Comparison of ENCODE assay signal across 9 mouse cellular contexts in genomic region chr11:97532354-97532753, GRCm38 (mm10). TPM values are rescaled to one million over a fixed set of nuclear protein-coding genes. Genes with fewer than 3 reads are reported as not detected.
DNase-seq lines count a peak whose midpoint lies in the region; ATAC-seq and TF ChIP-seq lines count a peak whose summit lies in the region.
"Had no signal": no experiment of that assay in that cellular context is flagged by ENCODE, and none has a peak within 500 bp of the region (broad histone marks: within the 10 kb centered on the region; RNA-seq: fewer than 3 reads in every experiment).

No protein-coding gene starts in this region.

- H3K27ac ChIP-seq in kidney, embryonic 15.5 days, result no peak overlapping the region
- H3K27ac ChIP-seq in cerebellum, adult 2 months (ENCODE audit: insufficient read depth, low read length), result peak overlapping the region; percentile 89
- no peak overlapping the region for H3K27ac ChIP-seq in hindbrain, embryonic 13.5 days
- H3K27ac ChIP-seq in gastrocnemius, adult 2 months, result no peak overlapping the region

- no peak for ATAC-seq in kidney, embryonic 15.5 days (replicated peaks; ENCODE audit: low FRiP score)
- ATAC-seq in hindbrain, embryonic 13.5 days (ENCODE audit: low FRiP score), result no peak

- no peaks in the 10 kb centered on the region for H3K9me3 ChIP-seq in kidney, embryonic 15.5 days (replicated peaks)
- H3K9me3 ChIP-seq in hindbrain, embryonic 13.5 days, result no peaks in the 10 kb centered on the region

- no peak for TF ChIP-seq CTCF in cerebellum, adult 2 months (IDR thresholded peaks at IDR 0.05; ENCODE audit: borderline replicate concordance, insufficient read depth, low read depth, low read length)
- TF ChIP-seq CTCF in gastrocnemius, adult 2 months (IDR thresholded peaks at IDR 0.05), result no peak

- 18% methylated on average over 8 of the region's 8 CpGs for WGBS in kidney, embryonic 15.5 days
- 9% methylated on average over 8 of the region's 8 CpGs for WGBS in cerebellum, adult 2 months
- WGBS in hindbrain, embryonic 13.5 days, result 20% methylated on average over 8 of the region's 8 CpGs

- no peak overlapping the region for H3K9ac ChIP-seq in kidney, embryonic 15.5 days
- 0 out of 2 replicates have a peak overlapping the region, but pooled peaks have one; percentile 60 for H3K9ac ChIP-seq in hindbrain, embryonic 13.5 days

- no peak for TF ChIP-seq POLR2A in cerebellum, adult 2 months (IDR thresholded peaks at IDR 0.05; ENCODE audit: borderline replicate concordance, insufficient read depth, low read length)

- H3K4me2 ChIP-seq in kidney, embryonic 15.5 days, result peak overlapping the region; percentile 87
- peak overlapping the region; percentile 64 for H3K4me2 ChIP-seq in hindbrain, embryonic 13.5 days

- H3K27me3 ChIP-seq in kidney, embryonic 15.5 days, result peaks cover 67% of the 10 kb centered on the region
- H3K27me3 ChIP-seq in cerebellum, adult 2 months (ENCODE audit: control insufficient read depth, insufficient read depth, low read length), result no peaks in the 10 kb centered on the region
- peaks cover 69% of the 10 kb centered on the region for H3K27me3 ChIP-seq in hindbrain, embryonic 13.5 days

- H3K36me3 ChIP-seq in kidney, embryonic 15.5 days, result no peaks in the 10 kb centered on the region
- H3K36me3 ChIP-seq in hindbrain, embryonic 13.5 days, result peaks cover 65% of the 10 kb centered on the region

- H3K4me3 ChIP-seq in kidney, embryonic 15.5 days (replicated peaks), result no peak overlapping the region
- peak overlapping the region; percentile 50 for H3K4me3 ChIP-seq in cerebellum, adult 2 months (replicated peaks; ENCODE audit: insufficient read depth, low read depth, low read length)
- H3K4me3 ChIP-seq in hindbrain, embryonic 13.5 days, result peak overlapping the region; percentile 36; the same call in 1 of the 2 replicates
- no peak overlapping the region for H3K4me3 ChIP-seq in gastrocnemius, adult 2 months

- DNase-seq in kidney, adult 8-10 months, result no peak
- peak; percentile 71 to 76 for DNase-seq in cerebellum, adult 2 months
- peak; percentile 52 for DNase-seq in naive thymus-derived CD4-positive, alpha-beta T cell, adult 2 months (ENCODE audit: low read depth)
- DNase-seq in spleen, postnatal 14 days (ENCODE audit: low spot score in 2 of 2), result no peak
- DNase-seq in gastrocnemius, adult 2 months, result no peak
- no peak for DNase-seq in lung, postnatal 14 days

- H3K4me1 ChIP-seq in kidney, embryonic 15.5 days, result peaks cover 54% of the 10 kb centered on the region
- H3K4me1 ChIP-seq in cerebellum, adult 2 months (ENCODE audit: control insufficient read depth, insufficient read depth, low read length), result peaks cover 56% of the 10 kb centered on the region
- H3K4me1 ChIP-seq in hindbrain, embryonic 13.5 days (replicated peaks), result peaks cover 50% of the 10 kb centered on the region

- intact Hi-C loops in gastrocnemius, adult 2 months (cut with DNase I), result no loop called here

RNA-seq across cellular contexts. Expression of gene 4933428G20Rik, which starts 32.2 kb away (rescaled TPM):
- 0.49 and 0.84 TPM in 2 replicates for polyA plus RNA-seq in kidney, embryonic 15.5 days (2015; fragmentation: Nextera tagmentation; extraction: Ambion mirVana)
- polyA plus RNA-seq in cerebellum, adult 2 months (2012; rRNA removed), result not detected in 2 replicates
- polyA plus RNA-seq in hindbrain, embryonic 13.5 days (2015; fragmentation: Nextera tagmentation; extraction: Ambion mirVana), result 0.96 and 1.2 TPM in 2 replicates
- not detected for total RNA-seq in gastrocnemius, adult 2 months (2021)
- polyA plus RNA-seq: kidney, adult 2 months had no signal

RNA-seq across cellular contexts. Expression of gene Srcin1, which starts 43.6 kb away (rescaled TPM):
- polyA plus RNA-seq in kidney, embryonic 15.5 days (2015; fragmentation: Nextera tagmentation; extraction: Ambion mirVana), result 0.83 and 0.85 TPM in 2 replicates
- 127 and 142 TPM in 2 replicates for polyA plus RNA-seq in cerebellum, adult 2 months (2012; rRNA removed)
- polyA plus RNA-seq in hindbrain, embryonic 13.5 days (2015; fragmentation: Nextera tagmentation; extraction: Ambion mirVana), result 6.0 and 7.0 TPM in 2 replicates
- total RNA-seq in gastrocnemius, adult 2 months (2021), result 1 to 10 TPM in 1 of 2 experiments, under 1 TPM in 1; 0.61 to 1.2 TPM

Comparison
In these comparisons a context has a peak if more than half of its experiments do, and no peak if none do; other contexts are left out.
1. H3K4me3 ChIP-seq: peak in cerebellum, adult 2 months (single experiment) and hindbrain, embryonic 13.5 days (single experiment); none in kidney, embryonic 15.5 days (single experiment) and gastrocnemius, adult 2 months (single experiment).
2. DNase-seq: peak in cerebellum, adult 2 months (2 of 2) and naive thymus-derived CD4-positive, alpha-beta T cell, adult 2 months (single experiment); none in kidney, adult 8-10 months (0 of 2), spleen, postnatal 14 days (0 of 2), gastrocnemius, adult 2 months (single experiment) and lung, postnatal 14 days (single experiment).
3. RNA of gene Srcin1, which starts 43.6 kb away (polyA plus RNA-seq): 127 to 142 TPM in cerebellum, adult 2 months; 6.0 to 7.0 TPM in hindbrain, embryonic 13.5 days and 0.83 to 0.85 TPM in kidney, embryonic 15.5 days; every median in the first group is over 10 times any median in the second.